Mouse (Mus musculus): ENCODE data around the gene Scfd2. TPM values are rescaled to one million over a fixed set of nuclear protein-coding genes. Genes with fewer than 3 reads are reported as not detected.

Gene Scfd2
- polyA plus RNA-seq, 1 experiment from 2014 or later, result 14.9 TPM

GRCm38 (mm10) chr5:74188886-74189285, 342.7 kb downstream of the Scfd2 start:
- WGBS, result 83% methylated on average over 8 of the region's 8 CpGs
- no peaks in the 10 kb centered on the region for H3K36me3 ChIP-seq (replicated peaks)
- peaks cover 59% of the 10 kb centered on the region for H3K4me1 ChIP-seq
- H3K27ac ChIP-seq (replicated peaks), result 0 out of 2 replicates have a peak overlapping the region, but pooled peaks have one; percentile 7
- no peak overlapping the region for H3K4me3 ChIP-seq
- H3K27me3 ChIP-seq (replicated peaks; ENCODE audit: low read depth, poor library complexity, severe bottlenecking), result peaks cover 33% of the 10 kb centered on the region
- DNase-seq (ENCODE audit: low spot score), result no peak
- no peaks in the 10 kb centered on the region for H3K9me3 ChIP-seq

GRCm38 (mm10) chr5:74188076-74188475, 343.5 kb downstream of the Scfd2 start:
- Histone ChIP-seq H3K36me3 (replicated peaks) (no peaks in the 10 kb centered on the region), H3K4me3 (no peak overlapping the region), H3K27ac (replicated peaks) (no peak overlapping the region), H3K9me3 (no peaks in the 10 kb centered on the region), H3K4me1 (peaks cover 58% of the 10 kb centered on the region), H3K27me3 (replicated peaks; ENCODE audit: low read depth, poor library complexity, severe bottlenecking) (peaks cover 32% of the 10 kb centered on the region)
- DNase-seq (ENCODE audit: low spot score), result no peak
- WGBS, result 92% methylated on average over 12 of the region's 12 CpGs

- H3K4me3 ChIP-seq, result no peak overlapping the region
- WGBS, result 81% methylated on average over 9 of the region's 9 CpGs
- no peak for DNase-seq (ENCODE audit: low spot score)
- H3K4me1 ChIP-seq, result peaks cover 49% of the 10 kb centered on the region
- no peaks in the 10 kb centered on the region for H3K9me3 ChIP-seq
- peaks cover 16% of the 10 kb centered on the region; the same call in 1 of the 2 replicates for H3K27me3 ChIP-seq (replicated peaks; ENCODE audit: low read depth, poor library complexity, severe bottlenecking)
- no peaks in the 10 kb centered on the region for H3K36me3 ChIP-seq (replicated peaks)
- peak overlapping the region; percentile 41; the same call in 1 of the 2 replicates for H3K27ac ChIP-seq (replicated peaks)
Observed at GRCm38 (mm10) chr5:74184607-74185006, 347.0 kb downstream of the Scfd2 start.

GRCm38 (mm10) chr5:74183118-74183517, 348.4 kb downstream of the Scfd2 start:
- Histone ChIP-seq H3K27me3 (replicated peaks; ENCODE audit: low read depth, poor library complexity, severe bottlenecking) (peaks cover 11% of the 10 kb centered on the region; the same call in 1 of the 2 replicates), H3K27ac (replicated peaks) (0 out of 2 replicates have a peak overlapping the region, but pooled peaks have one; percentile 40), H3K9me3 (no peaks in the 10 kb centered on the region), H3K4me1 (peaks cover 48% of the 10 kb centered on the region), H3K36me3 (replicated peaks) (no peaks in the 10 kb centered on the region), H3K4me3 (no peak overlapping the region)
- WGBS, result 78% methylated on average over 10 of the region's 10 CpGs
- no peak for DNase-seq (ENCODE audit: low spot score)

GRCm38 (mm10) chr5:74180216-74180615, 351.3 kb downstream of the Scfd2 start:
- H3K4me1 ChIP-seq, result peaks cover 71% of the 10 kb centered on the region
- H3K27me3 ChIP-seq (replicated peaks; ENCODE audit: low read depth, poor library complexity, severe bottlenecking), result peaks cover 7% of the 10 kb centered on the region; the same call in 1 of the 2 replicates
- H3K4me3 ChIP-seq, result no peak overlapping the region
- DNase-seq (ENCODE audit: low spot score), result no peak
- H3K9me3 ChIP-seq, result no peaks in the 10 kb centered on the region
- no peaks in the 10 kb centered on the region for H3K36me3 ChIP-seq (replicated peaks)
- H3K27ac ChIP-seq (replicated peaks), result no peak overlapping the region
- WGBS, result 42% methylated on average over 10 of the region's 10 CpGs

- peaks cover 79% of the 10 kb centered on the region for H3K4me1 ChIP-seq
- WGBS, result 33% methylated on average over 14 of the region's 14 CpGs
- H3K27me3 ChIP-seq (replicated peaks; ENCODE audit: low read depth, poor library complexity, severe bottlenecking), result no peaks in the 10 kb centered on the region
- H3K9me3 ChIP-seq, result no peaks in the 10 kb centered on the region
- no peaks in the 10 kb centered on the region for H3K36me3 ChIP-seq (replicated peaks)
- H3K4me3 ChIP-seq, result peak overlapping the region; percentile 17; the same call in 1 of the 2 replicates
- peak overlapping the region; percentile 89 for H3K27ac ChIP-seq (replicated peaks)
- DNase-seq (ENCODE audit: low spot score), result peak; percentile 81
Observed at GRCm38 (mm10) chr5:74175526-74176270, 355.9 kb downstream of the Scfd2 start.

GRCm38 (mm10) chr5:74173162-74173844, 358.3 kb downstream of the Scfd2 start:
- WGBS, result 64% methylated on average over 18 of the region's 18 CpGs
- Histone ChIP-seq H3K27me3 (replicated peaks; ENCODE audit: low read depth, poor library complexity, severe bottlenecking) (no peaks in the 10 kb centered on the region), H3K4me1 (peaks cover 74% of the 10 kb centered on the region), H3K27ac (replicated peaks) (peak overlapping the region; percentile 89), H3K9me3 (no peaks in the 10 kb centered on the region), H3K36me3 (replicated peaks) (no peaks in the 10 kb centered on the region), H3K4me3 (no peak overlapping the region)
- DNase-seq (ENCODE audit: low spot score), result peak; percentile 58

- peaks cover 78% of the 10 kb centered on the region for H3K4me1 ChIP-seq
- DNase-seq (ENCODE audit: low spot score), result peak; percentile 80
- 29% methylated on average over 12 of the region's 12 CpGs for WGBS
- H3K4me3 ChIP-seq, result peak overlapping the region; percentile 16; the same call in 1 of the 2 replicates
- H3K36me3 ChIP-seq (replicated peaks), result no peaks in the 10 kb centered on the region
- H3K27me3 ChIP-seq (replicated peaks; ENCODE audit: low read depth, poor library complexity, severe bottlenecking), result no peaks in the 10 kb centered on the region
- H3K9me3 ChIP-seq, result no peaks in the 10 kb centered on the region
- peak overlapping the region; percentile 89 for H3K27ac ChIP-seq (replicated peaks)
Observed at GRCm38 (mm10) chr5:74172208-74172607, 359.4 kb downstream of the Scfd2 start.

GRCm38 (mm10) chr5:74171768-74172167, 359.8 kb downstream of the Scfd2 start:
- no peaks in the 10 kb centered on the region for H3K27me3 ChIP-seq (replicated peaks; ENCODE audit: low read depth, poor library complexity, severe bottlenecking)
- peak; percentile 61 for DNase-seq (ENCODE audit: low spot score)
- H3K27ac ChIP-seq (replicated peaks), result peak overlapping the region; percentile 89
- no peaks in the 10 kb centered on the region for H3K9me3 ChIP-seq
- no peaks in the 10 kb centered on the region for H3K36me3 ChIP-seq (replicated peaks)
- peaks cover 75% of the 10 kb centered on the region for H3K4me1 ChIP-seq
- H3K4me3 ChIP-seq, result no peak overlapping the region; the same call in 1 of the 2 replicates
- 58% methylated on average over 9 of the region's 9 CpGs for WGBS

- peak overlapping the region; percentile 57 for H3K27ac ChIP-seq (replicated peaks)
- no peaks in the 10 kb centered on the region for H3K36me3 ChIP-seq (replicated peaks)
- H3K4me3 ChIP-seq, result no peak overlapping the region
- WGBS, result 77% methylated on average over 3 of the region's 3 CpGs
- no peaks in the 10 kb centered on the region for H3K9me3 ChIP-seq
- H3K4me1 ChIP-seq, result peaks cover 67% of the 10 kb centered on the region
- DNase-seq (ENCODE audit: low spot score), result no peak
- H3K27me3 ChIP-seq (replicated peaks; ENCODE audit: low read depth, poor library complexity, severe bottlenecking), result no peaks in the 10 kb centered on the region
Observed at GRCm38 (mm10) chr5:74168085-74168484, 363.5 kb downstream of the Scfd2 start.

GRCm38 (mm10) chr5:74166642-74167041, 364.9 kb downstream of the Scfd2 start:
- no peak for DNase-seq (ENCODE audit: low spot score)
- peak overlapping the region; percentile 55; the same call in 1 of the 2 replicates for H3K27ac ChIP-seq (replicated peaks)
- H3K4me1 ChIP-seq, result peaks cover 67% of the 10 kb centered on the region
- WGBS, result 88% methylated on average over 3 of the region's 3 CpGs
- H3K36me3 ChIP-seq (replicated peaks), result no peaks in the 10 kb centered on the region
- no peaks in the 10 kb centered on the region for H3K9me3 ChIP-seq
- H3K27me3 ChIP-seq (replicated peaks; ENCODE audit: low read depth, poor library complexity, severe bottlenecking), result no peaks in the 10 kb centered on the region
- H3K4me3 ChIP-seq, result no peak overlapping the region

GRCm38 (mm10) chr5:74164547-74164946, 367.0 kb downstream of the Scfd2 start:
- Histone ChIP-seq H3K36me3 (replicated peaks) (no peaks in the 10 kb centered on the region), H3K27me3 (replicated peaks; ENCODE audit: low read depth, poor library complexity, severe bottlenecking) (no peaks in the 10 kb centered on the region), H3K27ac (replicated peaks) (peak overlapping the region; percentile 59), H3K4me3 (no peak overlapping the region), H3K4me1 (peaks cover 77% of the 10 kb centered on the region), H3K9me3 (no peaks in the 10 kb centered on the region)
- no peak for DNase-seq (ENCODE audit: low spot score)
- WGBS, result 78% methylated on average over 7 of the region's 7 CpGs

Data from embryonic facial prominence, embryonic 10.5 days (tissue).